Mouse (Mus musculus): ENCODE measurements at regions not wholly inside any gene's neighbourhood (a gene's known extent, or its start where the extent isn't known, plus 50 kb on each side); places are given as distances from the start of the nearest gene placed in this dataset.
A peak's percentile ranks its signal among the peaks of the same experiment; 100 is the strongest.
"Not testable (repeated sequence)": the region's sequence is repeated elsewhere in the genome, so short reads cannot be mapped to it uniquely, and the experiment has no call there.

DNA sequence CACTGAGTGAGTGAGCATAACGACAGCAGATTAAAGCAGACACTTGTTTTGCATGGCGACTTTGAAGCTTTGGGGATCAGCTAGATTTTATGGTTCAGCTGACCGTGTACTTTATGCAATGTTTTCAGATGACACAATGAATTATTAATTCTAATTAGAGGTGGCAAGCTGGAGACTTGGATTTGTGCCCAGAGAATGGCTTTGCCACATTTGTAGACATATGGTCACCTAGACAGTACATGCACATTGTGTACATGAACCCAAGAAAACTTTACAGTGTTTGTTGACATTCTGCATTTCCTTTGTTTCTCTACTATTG lies 57.1 kb upstream of the Tmem229a start:
- peak; percentile 58 to 86 for DNase-seq
- 9% methylated on average over 3 of the region's 3 CpGs for WGBS
- H3K4me3 ChIP-seq (replicated peaks; ENCODE audit: insufficient read depth, low read depth, low read length): no peak overlapping the region

DNA sequence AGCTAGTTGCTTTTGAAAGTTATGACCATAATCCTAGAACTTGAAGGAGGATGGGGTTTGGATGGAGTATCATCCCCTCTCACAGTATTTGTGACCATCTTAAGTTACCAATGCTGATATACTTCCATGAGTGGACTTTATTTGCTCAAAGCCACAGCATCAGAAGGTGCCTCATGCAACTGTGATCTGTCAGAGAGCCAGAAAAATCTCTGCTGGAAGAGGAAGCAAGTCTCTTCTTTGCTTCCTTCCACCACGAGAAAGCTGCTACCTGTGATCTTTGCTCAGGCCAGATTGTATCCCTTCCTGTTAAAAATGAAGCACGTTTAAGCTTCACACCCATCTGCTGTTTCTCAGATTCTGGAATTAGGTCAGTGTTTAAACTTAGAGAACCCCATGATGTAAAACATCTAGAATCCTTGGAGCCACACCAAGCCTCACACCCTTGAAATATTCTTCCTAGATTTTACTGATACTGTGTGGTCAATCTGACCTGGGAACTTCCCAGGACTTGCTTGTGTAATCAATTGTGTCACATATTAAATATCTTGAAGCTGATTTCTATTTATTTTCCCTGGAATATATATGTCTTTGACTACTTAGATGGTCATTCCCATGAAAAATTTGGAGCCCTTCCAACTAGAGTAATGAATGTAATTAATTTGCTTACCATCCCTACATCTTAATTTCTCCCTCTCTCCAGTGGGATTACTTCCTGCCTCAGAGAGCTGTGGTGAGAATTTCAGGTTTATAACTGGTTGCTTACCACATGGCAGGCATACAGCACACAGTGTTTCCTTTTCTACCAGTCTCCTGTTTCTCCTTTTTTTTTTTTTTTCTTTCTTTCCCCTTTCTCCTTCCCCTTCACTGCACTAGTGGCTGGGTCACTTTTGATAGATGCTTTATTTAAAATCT lies 56.5 kb upstream of the Tmem229a start:
- no peak for TF ChIP-seq CTCF (IDR thresholded peaks at IDR 0.05; ENCODE audit: borderline replicate concordance, insufficient read depth, low read depth, low read length)
- TF ChIP-seq POLR2A (IDR thresholded peaks at IDR 0.05; ENCODE audit: borderline replicate concordance, insufficient read depth, low read length): no peak
- H3K27ac ChIP-seq (ENCODE audit: insufficient read depth, low read length): no peak overlapping the region
- DNase-seq: peak; percentile 12 to 68

More for the DNA sequence above, 57.1 kb upstream of the Tmem229a start:
- TF ChIP-seq POLR2A (IDR thresholded peaks at IDR 0.05; ENCODE audit: borderline replicate concordance, insufficient read depth, low read length): no peak
- TF ChIP-seq CTCF (IDR thresholded peaks at IDR 0.05; ENCODE audit: borderline replicate concordance, insufficient read depth, low read depth, low read length): no peak
- H3K4me1 ChIP-seq (ENCODE audit: control insufficient read depth, insufficient read depth, low read length): peaks cover 8% of the 10 kb centered on the region; the same call in 1 of the 2 replicates
- H3K27me3 ChIP-seq (ENCODE audit: control insufficient read depth, insufficient read depth, low read length): no peaks in the 10 kb centered on the region
- H3K27ac ChIP-seq (ENCODE audit: insufficient read depth, low read length): no peak overlapping the region

GRCm38 (mm10) chr6:25008856-25009255 lies 52.8 kb upstream of the Tmem229a start:
- H3K27ac ChIP-seq (ENCODE audit: insufficient read depth, low read length); H3K4me1 ChIP-seq (ENCODE audit: control insufficient read depth, insufficient read depth, low read length); H3K27me3 ChIP-seq (ENCODE audit: control insufficient read depth, insufficient read depth, low read length); H3K4me3 ChIP-seq (replicated peaks; ENCODE audit: insufficient read depth, low read depth, low read length); DNase-seq: not testable (repeated sequence)

More for the DNA sequence above, 56.5 kb upstream of the Tmem229a start:
- Histone ChIP-seq H3K4me1 (ENCODE audit: control insufficient read depth, insufficient read depth, low read length) (peaks cover 8% of the 10 kb centered on the region; the same call in 1 of the 2 replicates), H3K27me3 (ENCODE audit: control insufficient read depth, insufficient read depth, low read length) (no peaks in the 10 kb centered on the region), H3K4me3 (replicated peaks; ENCODE audit: insufficient read depth, low read depth, low read length) (no peak overlapping the region)
- whole genome bisulfite sequencing: 2% methylated on average over 2 of the region's 2 CpGs
